Mouse (Mus musculus): ENCODE measurements around the gene Cdh23. TPM values are rescaled to one million over a fixed set of nuclear protein-coding genes. Genes with fewer than 3 reads are reported as not detected.
"Not testable (repeated sequence)": the region's sequence is repeated elsewhere in the genome, so short reads cannot be mapped to it uniquely, and the experiment has no call there.

The Cdh23 gene
- total RNA-seq (2014; rRNA removed; ENCODE audit: low replicate concordance) (0.15 and 0.23 TPM in 2 replicates), polyA plus RNA-seq (2015; fragmentation: Nextera tagmentation; extraction: Ambion mirVana) (0.16 and 0.23 TPM in 2 replicates)

- no peak within 1 kb of the TSS for H3K4me2 ChIP-seq (ENCODE audit: low read depth, low read length)
These were observed at the start of gene Cdh23 for GRCm38 (mm10) chr10:60696390-60696789. Gene Cdh23 (minus strand): TSS chr10:60696490.

GRCm38 (mm10) chr10:60744543-60745290 is 48.4 kb upstream of the Cdh23 start:
- no peak for TF ChIP-seq CTCF (IDR thresholded peaks at IDR 0.05; ENCODE audit: low read depth)
- TF ChIP-seq EP300 (IDR thresholded peaks at IDR 0.05; ENCODE audit: low read depth): no peak
- ATAC-seq (ENCODE audit: insufficient read depth, low read depth) (no peak), DNase-seq (ENCODE audit: low spot score) (no peak)
- Histone ChIP-seq H3K36me3 (replicated peaks; ENCODE audit: control insufficient read depth, insufficient read depth, low read length) (peaks cover 2% of the 10 kb centered on the region; the same call in 1 of the 2 replicates), H3K27ac (ENCODE audit: low read depth) (no peak overlapping the region), H3K4me1 (ENCODE audit: control insufficient read depth, insufficient read depth) (no peaks in the 10 kb centered on the region), H3K4me2 (ENCODE audit: low read depth, low read length) (no peak overlapping the region), H3K9me3 (replicated peaks; ENCODE audit: control insufficient read depth, low read length) (no peaks in the 10 kb centered on the region), H3K9ac (replicated peaks; ENCODE audit: low read depth, low read length) (no peak overlapping the region), H3K4me3 (ENCODE audit: low read depth, low read length) (no peak overlapping the region), H3K27me3 (ENCODE audit: control insufficient read depth, insufficient read depth, low read length) (no peaks in the 10 kb centered on the region)
- WGBS: 94% methylated on average over 13 of the region's 14 CpGs

More at GRCm38 (mm10) chr10:60696390-60696789, at the start of gene Cdh23:
- Histone ChIP-seq H3K27me3 (ENCODE audit: control insufficient read depth, insufficient read depth, low read length) (peaks cover 25% of the 10 kb centered on the region), H3K36me3 (replicated peaks; ENCODE audit: control insufficient read depth, insufficient read depth, low read length) (no peaks in the 10 kb centered on the region), H3K4me3 (ENCODE audit: low read depth, low read length) (no peak within 1 kb of the TSS), H3K4me1 (ENCODE audit: control insufficient read depth, insufficient read depth) (no peaks in the 10 kb centered on the region), H3K9ac (replicated peaks; ENCODE audit: low read depth, low read length) (no peak within 1 kb of the TSS), H3K9me3 (replicated peaks; ENCODE audit: control insufficient read depth, low read length) (no peaks in the 10 kb centered on the region), H3K27ac (ENCODE audit: low read depth) (no peak within 1 kb of the TSS)
- no peak for TF ChIP-seq EP300 (IDR thresholded peaks at IDR 0.05; ENCODE audit: low read depth)
- no peak for TF ChIP-seq CTCF (IDR thresholded peaks at IDR 0.05; ENCODE audit: low read depth)
- DNase-seq (ENCODE audit: low spot score) (no peak), ATAC-seq (ENCODE audit: insufficient read depth, low read depth) (no peak)
- whole genome bisulfite sequencing: 82% methylated on average over 6 of the region's 6 CpGs

GRCm38 (mm10) chr10:60743681-60744080 is 47.4 kb upstream of the Cdh23 start:
- ATAC-seq (ENCODE audit: insufficient read depth, low read depth) (no peak), DNase-seq (ENCODE audit: low spot score) (no peak)
- Histone ChIP-seq H3K4me3 (ENCODE audit: low read depth, low read length) (no peak overlapping the region), H3K27ac (ENCODE audit: low read depth) (no peak overlapping the region), H3K27me3 (ENCODE audit: control insufficient read depth, insufficient read depth, low read length) (no peaks in the 10 kb centered on the region), H3K4me2 (ENCODE audit: low read depth, low read length) (no peak overlapping the region), H3K9me3 (replicated peaks; ENCODE audit: control insufficient read depth, low read length) (no peaks in the 10 kb centered on the region), H3K9ac (replicated peaks; ENCODE audit: low read depth, low read length) (no peak overlapping the region), H3K36me3 (replicated peaks; ENCODE audit: control insufficient read depth, insufficient read depth, low read length) (no peaks in the 10 kb centered on the region), H3K4me1 (ENCODE audit: control insufficient read depth, insufficient read depth) (no peaks in the 10 kb centered on the region)
- WGBS: 55% methylated on average over 9 of the region's 9 CpGs
- no peak for TF ChIP-seq EP300 (IDR thresholded peaks at IDR 0.05; ENCODE audit: low read depth)
- no peak for TF ChIP-seq CTCF (IDR thresholded peaks at IDR 0.05; ENCODE audit: low read depth)

GRCm38 (mm10) chr10:60742942-60743341 is 46.7 kb upstream of the Cdh23 start:
- Histone ChIP-seq H3K4me1 (ENCODE audit: control insufficient read depth, insufficient read depth) (no peaks in the 10 kb centered on the region), H3K4me2 (ENCODE audit: low read depth, low read length) (no peak overlapping the region), H3K27ac (ENCODE audit: low read depth) (no peak overlapping the region), H3K9me3 (replicated peaks; ENCODE audit: control insufficient read depth, low read length) (no peaks in the 10 kb centered on the region), H3K27me3 (ENCODE audit: control insufficient read depth, insufficient read depth, low read length) (no peaks in the 10 kb centered on the region), H3K4me3 (ENCODE audit: low read depth, low read length) (no peak overlapping the region), H3K9ac (replicated peaks; ENCODE audit: low read depth, low read length) (no peak overlapping the region), H3K36me3 (replicated peaks; ENCODE audit: control insufficient read depth, insufficient read depth, low read length) (no peaks in the 10 kb centered on the region)
- ATAC-seq (ENCODE audit: insufficient read depth, low read depth) (no peak), DNase-seq (ENCODE audit: low spot score) (no peak)
- 78% methylated on average over 6 of the region's 6 CpGs for WGBS
- no peak for TF ChIP-seq CTCF (IDR thresholded peaks at IDR 0.05; ENCODE audit: low read depth)
- TF ChIP-seq EP300 (IDR thresholded peaks at IDR 0.05; ENCODE audit: low read depth): no peak

GRCm38 (mm10) chr10:60742296-60742695 is 46.0 kb upstream of the Cdh23 start:
- not testable (repeated sequence) for ATAC-seq (ENCODE audit: insufficient read depth, low read depth); H3K36me3 ChIP-seq (replicated peaks; ENCODE audit: control insufficient read depth, insufficient read depth, low read length); DNase-seq (ENCODE audit: low spot score); H3K4me2 ChIP-seq (ENCODE audit: low read depth, low read length); H3K4me1 ChIP-seq (ENCODE audit: control insufficient read depth, insufficient read depth); H3K9ac ChIP-seq (replicated peaks; ENCODE audit: low read depth, low read length); H3K27me3 ChIP-seq (ENCODE audit: control insufficient read depth, insufficient read depth, low read length); H3K9me3 ChIP-seq (replicated peaks; ENCODE audit: control insufficient read depth, low read length); H3K4me3 ChIP-seq (ENCODE audit: low read depth, low read length); H3K27ac ChIP-seq (ENCODE audit: low read depth)
- WGBS: 67% methylated on average over 1 of the region's 1 CpGs

GRCm38 (mm10) chr10:60741435-60741834 is 45.1 kb upstream of the Cdh23 start:
- Histone ChIP-seq H3K27me3 (ENCODE audit: control insufficient read depth, insufficient read depth, low read length) (no peaks in the 10 kb centered on the region), H3K36me3 (replicated peaks; ENCODE audit: control insufficient read depth, insufficient read depth, low read length) (no peaks in the 10 kb centered on the region), H3K27ac (ENCODE audit: low read depth) (no peak overlapping the region), H3K9me3 (replicated peaks; ENCODE audit: control insufficient read depth, low read length) (no peaks in the 10 kb centered on the region), H3K4me2 (ENCODE audit: low read depth, low read length) (no peak overlapping the region), H3K4me1 (ENCODE audit: control insufficient read depth, insufficient read depth) (no peaks in the 10 kb centered on the region), H3K9ac (replicated peaks; ENCODE audit: low read depth, low read length) (no peak overlapping the region), H3K4me3 (ENCODE audit: low read depth, low read length) (no peak overlapping the region)
- TF ChIP-seq EP300 (IDR thresholded peaks at IDR 0.05; ENCODE audit: low read depth) (no peak), CTCF (IDR thresholded peaks at IDR 0.05; ENCODE audit: low read depth) (no peak)
- no peak for ATAC-seq (ENCODE audit: insufficient read depth, low read depth)
- DNase-seq (ENCODE audit: low spot score): no peak
- WGBS: 83% methylated on average over 7 of the region's 7 CpGs

All from heart, postnatal 0 days (tissue).